Mouse (Mus musculus): ENCODE measurements around the gene Stx4a.

Stx4a gene

GRCm38 (mm10) chr7:127802313-127802712 is 21.8 kb upstream of the Stx4a start:
- CTCF ChIA-PET: interaction anchor here in 1 of 4 experiments (0.7 to 3.2 kb wide), 6 partner anchors 14 to 524 kb away, joined by 3 to 18 read pairs (median 8); no protein-coding TSS in a partner anchor
- POLR2A ChIA-PET: interaction anchor here in 3 of 4 experiments (0.6 to 3.6 kb wide), 21 partner anchors 8 to 420 kb away, joined by 3 to 24 read pairs (median 7); partner anchors contain the start of genes Bcl7c (in 1 of the 3), Ctf1 (in 1 of the 3) and Setd1a (in 1 of the 3)

DNA sequence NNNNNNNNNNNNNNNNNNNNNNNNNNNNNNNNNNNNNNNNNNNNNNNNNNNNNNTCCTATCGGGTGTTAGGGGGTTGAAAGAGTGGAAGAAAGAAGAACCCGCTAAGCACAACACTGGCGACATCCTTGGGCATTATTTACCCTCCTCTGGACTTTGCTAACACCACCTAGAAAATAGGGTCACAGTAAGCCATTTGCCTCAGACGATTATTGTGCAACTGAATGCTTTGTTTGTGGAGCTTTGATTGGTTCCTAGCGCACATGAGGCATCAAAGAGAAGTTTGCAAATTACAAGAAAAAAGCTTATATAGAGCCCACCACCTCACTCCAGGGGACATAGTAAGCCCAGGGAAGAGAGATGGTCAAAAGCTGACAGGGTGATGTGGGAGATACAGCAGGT is 15.3 kb upstream of the Stx4a start:
- ChIA-PET CTCF (interaction anchor here in 2 of 4 experiments (0.5 to 2.0 kb wide), 3 partner anchors 8 to 134 kb away, joined by 3 to 7 read pairs (median 4); partner anchors contain the start of genes Hsd3b7 (in 1 of the 2), Stx1b (in 1 of the 2) and Stx4a (in 1 of the 2)), POLR2A (interaction anchor here (0.5 to 4.0 kb wide), 10 partner anchors 8 to 310 kb away, joined by 3 to 20 read pairs (median 4); partner anchors contain the start of genes Hsd3b7 (in 3 of the 4), Setd1a (in 1 of the 4) and Zfp668 (in 1 of the 4))

DNA sequence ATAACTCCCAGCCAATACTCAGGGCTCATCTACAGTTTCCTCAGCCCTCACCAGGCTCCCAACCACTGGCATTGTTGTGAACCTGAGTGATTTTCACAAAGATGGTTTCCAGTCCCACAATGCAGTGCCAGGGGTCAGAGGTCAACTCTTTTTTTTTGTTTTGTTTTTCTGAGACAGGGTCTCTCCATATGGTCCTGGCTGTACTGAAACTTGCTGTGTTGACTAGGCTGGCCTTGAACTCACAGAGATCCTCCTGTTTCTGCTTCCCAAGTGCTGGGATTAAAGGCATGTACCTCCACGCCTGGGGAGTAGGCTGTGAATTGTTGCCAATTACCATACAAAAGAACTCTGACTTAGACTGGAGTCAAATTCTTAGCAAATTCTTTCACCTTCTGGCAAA is 14.2 kb upstream of the Stx4a start:
- POLR2A ChIA-PET: interaction anchor here (0.7 to 4.0 kb wide), 13 partner anchors 9 to 295 kb away, joined by 3 to 20 read pairs (median 5); partner anchors contain the start of genes Hsd3b7 (in 3 of the 4), Setd1a (in 1 of the 4) and Zfp668 (in 1 of the 4)
- CTCF ChIA-PET: interaction anchor here in 3 of 4 experiments (0.6 to 2.0 kb wide), 6 partner anchors 9 to 153 kb away, joined by 3 to 7 read pairs (median 6); partner anchors contain the start of genes Hsd3b7 (in 1 of the 3), Stx1b (in 1 of the 3) and Stx4a (in 1 of the 3)

GRCm38 (mm10) chr7:127810650-127811049 is 13.4 kb upstream of the Stx4a start:
- POLR2A ChIA-PET: interaction anchor here in 3 of 4 experiments (0.7 to 4.0 kb wide), 10 partner anchors 9 to 296 kb away, joined by 3 to 20 read pairs (median 6); partner anchors contain the start of genes Hsd3b7 (in 2 of the 3) and Setd1a (in 2 of the 3)
- CTCF ChIA-PET: interaction anchor here in 3 of 4 experiments (0.6 to 1.4 kb wide), 6 partner anchors 10 to 663 kb away, joined by 3 to 7 read pairs (median 4); partner anchors contain the start of gene Hsd3b7 (in 1 of the 3)

DNA sequence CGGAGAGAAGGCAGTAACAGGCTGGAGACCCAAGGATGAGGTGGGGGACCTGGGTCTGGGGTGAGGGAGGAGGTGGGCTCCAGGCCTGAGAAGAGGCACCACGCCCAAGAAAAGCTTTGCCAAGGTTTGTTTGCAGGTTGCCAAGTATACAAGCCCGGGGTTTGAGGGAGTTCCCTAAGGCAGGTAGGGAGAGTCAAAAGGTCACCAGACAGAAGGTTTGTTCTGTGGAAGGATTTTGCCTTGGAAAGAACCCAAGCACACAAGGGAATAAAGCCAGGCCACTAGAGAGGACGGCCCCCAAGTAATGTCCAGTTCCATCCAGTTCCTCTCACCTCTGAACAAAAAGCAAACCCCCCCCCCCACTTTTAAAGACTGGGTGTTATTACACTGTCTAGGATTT is 12.9 kb upstream of the Stx4a start:
- POLR2A ChIA-PET: interaction anchor here in 3 of 4 experiments (0.5 to 4.0 kb wide), 11 partner anchors 10 to 157 kb away, joined by 3 to 20 read pairs (median 3); partner anchors contain the start of genes Hsd3b7 (in 2 of the 3) and Setd1a (in 1 of the 3)
- CTCF ChIA-PET: interaction anchor here in 3 of 4 experiments (0.6 to 1.4 kb wide), 3 partner anchors 10 to 11 kb away, joined by 3 to 5 read pairs (median 4); partner anchors contain the start of gene Hsd3b7 (in 2 of the 3)

DNA sequence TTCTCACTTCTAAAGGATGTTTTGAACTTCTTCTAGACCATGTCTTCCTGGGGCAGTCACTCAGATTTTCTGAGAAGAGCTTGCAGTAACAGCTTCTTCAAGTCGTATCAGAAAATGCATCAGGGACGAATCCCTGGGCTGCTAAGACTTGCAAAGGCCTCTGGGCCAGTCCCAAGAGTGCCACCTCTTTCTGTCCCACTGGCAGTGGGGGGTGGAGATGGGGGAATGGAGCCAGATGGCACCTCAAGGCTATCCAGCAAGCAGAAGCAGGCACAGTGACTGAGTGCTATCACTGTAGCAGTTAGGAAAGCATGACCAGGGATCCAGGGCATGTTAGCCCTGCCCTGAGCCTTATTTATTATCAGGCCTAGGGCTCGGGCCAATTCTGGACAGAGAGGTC is 11.8 kb upstream of the Stx4a start:
- ChIA-PET CTCF (interaction anchor here in 2 of 4 experiments (0.8 to 0.9 kb wide), 2 partner anchors 12 kb away, joined by 3 to 4 read pairs; partner anchors contain the start of gene Hsd3b7 (in 2 of the 2)), POLR2A (interaction anchor here in 2 of 4 experiments (0.9 to 4.0 kb wide), 7 partner anchors 9 to 40 kb away, joined by 3 to 20 read pairs (median 5); partner anchors contain the start of gene Hsd3b7 (in 2 of the 2))

- CTCF ChIA-PET: interaction anchor here in 2 of 4 experiments (0.6 to 1.2 kb wide), 4 partner anchors 13 to 1235 kb away, joined by 3 to 6 read pairs (median 4); partner anchors contain the start of genes Hsd3b7 (in 1 of the 2) and Tgfb1i1 (in 1 of the 2)
These were observed 10.3 kb upstream of the Stx4a start for GRCm38 (mm10) chr7:127813821-127814220.

DNA sequence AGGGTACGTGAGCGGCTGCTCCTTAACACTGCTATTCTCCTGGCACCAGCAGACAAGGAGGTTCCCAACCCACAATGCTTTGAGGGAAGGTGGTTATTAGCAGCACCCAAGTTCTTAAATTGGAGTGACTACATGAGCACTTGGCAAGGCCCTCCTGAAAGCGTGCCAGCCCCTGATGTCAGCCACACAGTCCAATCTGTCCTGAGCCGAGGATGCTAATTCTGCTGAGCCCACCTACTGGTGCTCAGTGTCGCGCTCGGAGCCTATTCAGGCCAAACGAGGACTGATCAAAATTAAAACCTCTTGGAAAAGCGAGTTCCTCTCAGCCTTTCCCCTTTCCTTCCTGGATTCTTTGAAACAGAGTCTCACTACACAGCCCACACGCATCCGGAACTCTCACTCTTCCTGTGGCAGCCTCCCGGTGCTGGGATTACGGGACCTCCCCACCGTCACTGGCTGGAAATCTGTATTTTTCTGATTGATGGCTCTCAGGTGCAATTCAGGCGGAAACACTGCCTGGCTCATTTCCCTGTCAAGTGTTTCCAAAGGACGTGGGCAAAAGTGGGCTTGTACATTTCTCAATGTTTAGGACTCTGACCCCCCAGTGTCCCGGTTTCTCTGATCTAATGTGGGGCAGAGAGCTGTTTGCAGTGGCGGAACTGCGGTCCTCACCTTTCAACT is 9.7 kb upstream of the Stx4a start:
- POLR2A ChIA-PET: interaction anchor here in 3 of 4 experiments (0.8 to 4.9 kb wide), 11 partner anchors 9 to 139 kb away, joined by 3 to 24 read pairs (median 4); partner anchors contain the start of genes Hsd3b7 (in 1 of the 3), Kat8 (in 1 of the 3) and Setd1a (in 1 of the 3)
- CTCF ChIA-PET: interaction anchor here in 3 of 4 experiments (0.6 to 1.9 kb wide), 4 partner anchors 13 to 432 kb away, joined by 4 to 11 read pairs (median 6); partner anchors contain the start of genes Hsd3b7 (in 2 of the 3) and Tgfb1i1 (in 1 of the 3)

More at GRCm38 (mm10) chr7:127813821-127814220, 10.3 kb upstream of the Stx4a start:
- POLR2A ChIA-PET: interaction anchor here in 3 of 4 experiments (0.7 to 4.9 kb wide), 7 partner anchors 12 to 137 kb away, joined by 3 to 24 read pairs (median 4); partner anchors contain the start of genes Hsd3b7 (in 1 of the 3) and Kat8 (in 1 of the 3)

- ChIA-PET CTCF (interaction anchor here (0.9 to 2.6 kb wide), 15 partner anchors 9 to 158 kb away, joined by 3 to 18 read pairs (median 6); partner anchors contain the start of genes Hsd3b7 (in 3 of the 4), Stx1b (in 2 of the 4) and Stx4a (in 2 of the 4)), POLR2A (interaction anchor here (0.6 to 4.9 kb wide), 24 partner anchors 10 to 439 kb away, joined by 3 to 24 read pairs (median 4); partner anchors contain the start of genes Hsd3b7 (in 4 of the 4), Kat8 (in 2 of the 4), Fbxl19 (in 1 of the 4) and Setd1a (in 1 of the 4))
These were observed 8.9 kb upstream of the Stx4a start for GRCm38 (mm10) chr7:127815116-127815665.

DNA sequence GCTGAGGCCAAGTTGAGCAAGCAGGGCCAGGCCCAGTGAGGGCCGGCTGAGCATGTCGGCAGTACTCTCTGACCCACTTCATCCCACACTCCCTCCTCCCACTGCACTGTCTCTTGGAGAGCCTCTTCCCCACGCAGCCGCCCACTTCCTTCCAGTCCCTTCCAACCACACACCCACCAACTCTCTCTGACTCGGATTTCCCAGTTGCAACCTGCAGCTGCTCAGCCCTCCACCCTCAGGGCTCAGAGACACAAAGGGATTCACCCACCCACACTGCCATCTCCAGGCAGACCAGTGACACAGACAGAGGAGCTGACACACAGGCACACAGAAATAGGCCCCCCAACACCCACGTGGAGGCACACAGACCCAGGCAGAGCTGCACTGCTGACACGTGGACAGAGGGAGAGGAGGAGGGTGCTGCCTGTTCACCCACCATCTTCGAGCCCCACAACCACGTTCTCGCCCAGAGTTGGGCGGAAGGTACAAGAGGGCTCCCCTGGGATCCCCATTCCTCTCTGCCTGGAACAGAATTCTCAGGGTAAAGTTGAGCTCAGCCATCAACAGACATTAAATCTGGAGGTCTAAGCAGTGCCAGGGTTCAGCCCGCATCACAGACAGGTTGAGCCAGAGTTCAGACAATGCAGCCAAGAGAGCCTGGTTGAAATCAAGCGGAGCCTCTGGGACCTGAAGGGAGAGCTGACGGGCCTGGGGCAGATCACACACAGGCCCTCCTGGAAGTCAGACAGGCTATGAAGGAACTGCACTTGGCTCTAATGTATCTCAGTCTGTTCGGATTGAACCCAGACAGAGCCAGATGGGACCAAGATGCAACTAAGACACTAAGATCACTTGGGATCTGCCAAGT is 7.9 kb upstream of the Stx4a start:
- ChIA-PET POLR2A (interaction anchor here (0.6 to 4.9 kb wide), 51 partner anchors 10 to 941 kb away, joined by 3 to 24 read pairs (median 4); partner anchors contain the start of genes Hsd3b7 (in 4 of the 4), Kat8 (in 2 of the 4), Zfp646 (in 2 of the 4) and Zfp668 (in 2 of the 4)), CTCF (interaction anchor here (0.5 to 2.6 kb wide), 35 partner anchors 8 to 159 kb away, joined by 3 to 18 read pairs (median 4); partner anchors contain the start of genes Hsd3b7 (in 3 of the 4), Stx1b (in 2 of the 4) and Stx4a (in 2 of the 4))

DNA sequence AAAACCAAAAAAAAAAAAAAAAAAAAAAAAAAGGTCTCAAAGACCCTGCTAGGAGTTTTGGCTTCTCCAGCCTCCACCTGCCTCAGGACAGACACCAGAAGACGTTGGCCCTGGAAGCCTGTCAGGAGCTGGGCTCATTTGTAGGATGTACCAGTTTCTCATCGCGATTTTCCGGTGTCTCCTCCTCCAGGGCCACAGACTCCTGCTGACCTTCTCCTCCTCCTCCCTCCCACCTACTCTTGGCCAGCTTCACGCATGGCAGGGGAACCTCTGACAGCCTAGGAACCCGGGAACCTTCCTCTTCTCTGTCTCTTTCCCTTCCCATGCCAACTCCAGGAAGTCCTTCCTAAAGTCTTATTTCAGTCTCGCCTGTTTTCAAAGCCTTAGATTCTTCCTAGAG is 7.0 kb upstream of the Stx4a start:
- CTCF ChIA-PET: interaction anchor here in 3 of 4 experiments (0.5 to 2.6 kb wide), 12 partner anchors 9 to 335 kb away, joined by 3 to 18 read pairs (median 6); partner anchors contain the start of gene Hsd3b7 (in 1 of the 3)
- POLR2A ChIA-PET: interaction anchor here in 3 of 4 experiments (0.6 to 4.9 kb wide), 35 partner anchors 9 to 700 kb away, joined by 3 to 24 read pairs (median 5); partner anchors contain the start of genes Hsd3b7 (in 2 of the 3), Gm49388 (in 1 of the 3), Kat8 (in 1 of the 3) and Setd1a (in 1 of the 3)

DNA sequence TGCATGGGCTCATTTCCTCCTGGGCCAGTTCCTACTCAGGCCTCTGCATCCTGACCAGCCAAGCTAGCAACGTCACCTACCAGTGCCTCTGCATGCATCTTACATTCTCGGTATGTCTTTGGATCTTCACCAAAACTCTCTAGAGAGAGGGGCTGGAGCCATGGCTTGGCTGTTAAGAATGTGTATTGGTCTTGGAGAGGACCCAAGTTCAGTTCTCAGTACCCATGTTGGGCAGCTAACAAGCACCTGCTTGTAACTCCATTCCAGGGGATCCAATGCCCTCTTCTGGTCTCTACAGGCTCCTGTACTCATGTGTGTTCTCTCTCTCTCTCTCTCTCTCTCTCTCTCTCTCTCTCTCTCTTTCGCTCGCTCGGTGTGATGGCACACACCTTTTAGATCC is 6.3 kb upstream of the Stx4a start:
- ChIA-PET CTCF (interaction anchor here in 2 of 4 experiments (0.7 to 2.6 kb wide), 2 partner anchors 9 to 44 kb away, joined by 5 to 7 read pairs; no protein-coding TSS in a partner anchor), POLR2A (interaction anchor here in 3 of 4 experiments (1.2 to 4.9 kb wide), 5 partner anchors 13 to 192 kb away, joined by 3 to 24 read pairs (median 10); partner anchors contain the start of genes Gm49388 (in 1 of the 3), Hsd3b7 (in 1 of the 3), Zfp646 (in 1 of the 3) and Zfp668 (in 1 of the 3))

GRCm38 (mm10) chr7:127820836-127821509 is 3.1 kb upstream of the Stx4a start:
- ChIA-PET CTCF (interaction anchor here in 3 of 4 experiments (0.6 to 1.5 kb wide), 4 partner anchors 12 to 144 kb away, joined by 3 to 4 read pairs (median 4); no protein-coding TSS in a partner anchor), POLR2A (interaction anchor here in 2 of 4 experiments (0.5 to 2.0 kb wide), 11 partner anchors 9 to 168 kb away, joined by 3 to 5 read pairs (median 3); partner anchors contain the start of genes Hsd3b7 (in 2 of the 2) and Kat8 (in 1 of the 2))

DNA sequence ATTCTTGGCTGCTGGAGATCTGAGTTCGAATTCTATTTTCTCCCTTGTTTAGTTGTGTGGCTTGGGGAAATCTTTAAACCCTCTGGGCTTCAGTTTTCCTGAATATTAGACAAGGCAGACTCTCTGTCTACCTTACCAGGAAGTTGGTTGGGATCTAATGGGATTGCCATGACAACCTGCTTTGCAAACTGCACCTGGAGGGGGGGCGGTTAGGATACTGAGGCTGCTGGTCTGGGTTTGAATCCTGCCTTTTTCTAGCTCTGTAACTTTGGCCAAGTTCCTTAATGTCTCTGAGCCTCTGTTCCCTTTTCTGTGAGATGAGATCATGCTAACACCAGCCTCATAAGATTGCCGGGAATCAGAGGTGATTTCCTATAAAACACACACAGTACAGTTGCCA is 1.6 kb upstream of the Stx4a start:
- POLR2A ChIA-PET: interaction anchor here in 2 of 4 experiments (0.8 to 1.9 kb wide), 3 partner anchors 15 to 47 kb away, joined by 3 to 4 read pairs (median 4); no protein-coding TSS in a partner anchor
- CTCF ChIA-PET: interaction anchor here in 3 of 4 experiments (0.5 to 1.0 kb wide), 5 partner anchors 15 to 113 kb away, joined by 3 to 21 read pairs (median 4); partner anchors contain the start of gene Vkorc1 (in 1 of the 3)

All from embryonic stem cell, embryonic (primary cell).